Mouse (Mus musculus) bone marrow macrophage, adult 2 months (primary cell): ENCODE data around the gene Lgals4. TPM values are rescaled to one million over a fixed set of nuclear protein-coding genes. Genes with fewer than 3 reads are reported as not detected.

Experiments used
- H3K27ac ChIP-seq: 2 replicates; pipeline ENCODE4 v1.5.1; 2012; ENCODE audit warnings: low read depth, low read length; ENCODE audit not compliant: insufficient read depth
- H3K4me1 ChIP-seq: 2 replicates; pipeline ENCODE4 v1.6.1; 2012; ENCODE audit warnings: low read length; ENCODE audit not compliant: control insufficient read depth, insufficient read depth
- H3K4me3 ChIP-seq: 2 replicates; pipeline ENCODE4 v1.5.1; 2012; ENCODE audit warnings: mild to moderate bottlenecking, low read length, moderate library complexity; ENCODE audit not compliant: insufficient read depth
- CTCF ChIP-seq: IDR thresholded peaks from 2 replicates; pipeline ENCODE4 v1.5.1; 2012; ENCODE audit warnings: low read depth, mild to moderate bottlenecking, low read length, moderate library complexity
- POLR2A ChIP-seq: IDR thresholded peaks from 2 replicates; pipeline ENCODE4 v1.6.1; 2012; ENCODE audit warnings: mild to moderate bottlenecking, low read depth, low read length, borderline replicate concordance
- polyA plus RNA-seq: library from polyadenylated mRNA; stranded (reverse); fragments of >200 nt; gene quantifications from 2 replicates; pipeline ENCODE4 v1.2.4, GENCODE M21; 2012; ENCODE audit not compliant: missing spikeins, insufficient read depth, insufficient read length

Gene Lgals4
- polyA plus RNA-seq, 1 experiment = 2.8 TPM

DNA sequence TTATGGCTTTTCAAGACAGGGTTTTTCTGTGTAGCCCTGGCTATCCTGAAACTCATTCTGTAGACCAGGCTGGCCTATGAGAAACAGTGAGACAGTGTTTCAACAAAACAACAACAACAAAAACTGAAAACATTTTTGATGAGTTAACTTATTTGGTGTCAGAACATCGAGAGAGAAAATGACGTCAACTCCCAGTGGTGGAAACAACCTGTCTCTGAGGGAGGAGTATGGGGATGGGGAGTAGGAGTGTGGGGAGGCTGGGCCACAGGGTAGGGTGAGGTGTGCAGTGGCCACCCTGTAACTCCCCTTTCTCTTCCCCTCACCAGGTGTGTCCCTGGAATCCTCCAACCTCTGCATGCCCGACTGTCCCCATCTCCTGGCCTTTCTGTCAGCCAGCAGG is 39.2 kb upstream of the Lgals4 start:
- H3K4me1 ChIP-seq = peaks cover 10% of the 10 kb centered on the region
- TF ChIP-seq POLR2A = no peak
- TF ChIP-seq CTCF = no peak
- no peak overlapping the region for H3K4me3 ChIP-seq
- no peak overlapping the region for H3K27ac ChIP-seq

DNA sequence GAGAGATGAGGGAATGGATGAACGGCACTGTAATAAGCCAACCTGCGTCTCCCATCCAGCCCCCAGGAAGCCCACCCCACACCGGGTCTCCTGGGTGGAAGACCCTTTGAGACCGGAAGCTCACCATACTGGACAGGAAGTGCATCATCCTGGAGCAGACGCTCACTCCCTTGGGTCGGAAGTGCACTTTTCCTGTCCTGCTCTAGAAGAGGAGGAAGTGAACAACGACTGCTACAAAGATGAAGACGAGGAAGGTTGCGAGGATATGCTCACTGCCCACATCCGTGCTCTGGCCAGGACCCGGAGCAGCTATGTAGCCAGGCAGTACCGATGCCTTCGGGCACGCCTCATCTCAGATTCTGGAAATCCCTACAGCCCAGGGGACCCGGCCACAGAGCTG is 37.8 kb upstream of the Lgals4 start:
- TF ChIP-seq POLR2A (no peak), CTCF (no peak)
- H3K27ac ChIP-seq = peak overlapping the region; percentile 87
- H3K4me3 ChIP-seq = peak overlapping the region; percentile 75
- H3K4me1 ChIP-seq = peaks cover 10% of the 10 kb centered on the region

DNA sequence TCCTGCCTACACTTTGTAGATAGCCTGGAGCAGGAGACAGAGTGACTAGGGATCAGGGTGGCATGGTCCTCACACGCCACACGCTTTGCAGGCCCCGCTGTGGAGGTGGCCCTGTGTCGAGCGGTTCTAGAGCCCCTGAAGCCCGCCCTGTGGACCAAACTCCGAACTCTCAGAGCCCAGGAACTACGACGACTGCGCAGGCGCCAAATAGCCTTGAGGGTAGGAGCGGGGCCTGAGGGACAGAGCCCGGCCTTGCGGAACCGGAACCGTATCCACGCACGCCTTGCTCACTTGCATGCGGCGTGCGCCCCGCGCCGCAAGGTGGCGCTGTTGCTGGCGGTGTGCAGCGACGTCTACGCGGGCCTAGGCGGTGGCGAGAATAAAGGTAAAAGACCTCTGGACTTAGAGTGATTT is 37.1 kb upstream of the Lgals4 start:
- H3K4me3 ChIP-seq = peak overlapping the region; percentile 75
- H3K4me1 ChIP-seq = peaks cover 11% of the 10 kb centered on the region
- H3K27ac ChIP-seq = peak overlapping the region; percentile 87
- TF ChIP-seq POLR2A = no peak
- peak; percentile 71 for TF ChIP-seq CTCF

DNA sequence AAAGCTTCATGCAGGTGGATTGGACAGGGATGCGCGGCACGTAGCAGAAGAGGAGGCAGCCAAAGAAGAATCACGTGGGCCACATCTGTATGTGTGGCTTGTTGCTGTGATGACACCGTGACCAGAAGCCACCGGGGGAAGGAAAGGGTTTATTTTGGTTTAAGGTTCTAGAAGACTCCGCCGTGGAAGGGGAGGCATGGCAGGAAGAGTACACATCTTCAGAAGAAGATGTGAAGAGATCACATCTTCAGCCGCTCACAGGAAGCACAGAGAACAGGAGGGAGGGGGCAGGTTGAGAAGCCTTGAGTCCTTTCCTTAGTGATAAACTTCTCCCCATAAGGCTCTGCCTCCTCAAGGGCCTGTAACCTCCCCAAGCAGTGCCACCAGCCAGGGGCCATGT is 33.7 kb upstream of the Lgals4 start:
- TF ChIP-seq POLR2A (no peak), CTCF (no peak)
- Histone ChIP-seq H3K4me1 (peaks cover 24% of the 10 kb centered on the region), H3K27ac (no peak overlapping the region), H3K4me3 (no peak overlapping the region)

DNA sequence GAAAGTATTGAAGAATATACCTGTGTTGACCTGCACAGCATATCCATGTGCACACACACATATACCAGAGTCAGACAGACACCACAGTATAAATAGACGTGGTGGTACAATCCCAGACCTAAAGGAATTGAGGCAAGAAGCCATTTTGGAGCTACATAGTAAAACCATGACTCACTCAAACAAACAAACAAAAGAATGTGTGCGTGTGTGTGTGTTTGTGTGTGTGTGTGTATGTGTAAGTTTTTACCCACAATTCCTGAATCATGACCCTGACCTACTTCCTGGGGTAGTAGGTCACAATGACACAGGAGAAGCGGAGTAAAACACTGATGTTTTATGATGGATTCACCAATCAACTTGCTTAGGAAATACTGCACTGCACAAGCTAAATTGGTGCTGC is 32.2 kb upstream of the Lgals4 start:
- H3K4me3 ChIP-seq = no peak overlapping the region
- H3K4me1 ChIP-seq = peaks cover 20% of the 10 kb centered on the region
- TF ChIP-seq POLR2A (no peak), CTCF (no peak)
- no peak overlapping the region for H3K27ac ChIP-seq

DNA sequence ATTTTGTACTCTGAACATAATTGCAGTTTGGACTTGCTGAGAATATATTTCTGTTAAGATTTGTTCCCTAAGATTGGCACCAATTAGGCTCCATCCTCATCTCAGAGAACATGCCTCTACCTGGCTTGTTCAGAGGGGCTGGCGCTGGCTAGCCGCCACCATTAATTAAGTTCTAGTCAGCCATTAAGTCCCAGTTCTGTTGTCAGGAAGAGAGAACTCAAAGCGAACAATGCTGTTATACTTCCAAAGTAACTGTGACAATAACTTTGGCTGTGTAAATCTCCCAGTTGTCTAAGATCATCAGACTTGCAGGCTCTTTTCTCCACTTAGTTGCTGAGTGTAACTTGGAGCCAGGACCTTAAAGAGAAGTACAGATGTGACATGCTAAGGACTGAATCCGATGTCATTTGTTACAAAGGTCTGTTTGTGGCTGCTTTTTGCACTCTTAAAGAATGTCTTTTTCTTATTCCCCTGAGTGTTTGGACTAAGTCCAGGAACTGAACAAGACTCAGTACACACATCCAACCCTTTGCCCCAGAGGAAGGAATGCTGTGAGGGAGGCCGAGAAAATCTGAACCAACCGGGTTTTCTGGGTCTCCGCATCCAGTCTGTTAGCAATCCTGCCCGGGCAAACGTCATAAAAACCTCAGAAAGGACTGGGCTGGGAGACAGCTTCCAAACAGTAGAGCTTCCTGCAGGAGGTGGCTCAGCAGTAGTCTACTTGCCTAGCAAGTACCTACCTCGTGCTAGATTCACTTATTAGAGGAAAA is 31.6 kb upstream of the Lgals4 start:
- H3K27ac ChIP-seq = no peak overlapping the region
- TF ChIP-seq POLR2A (no peak), CTCF (no peak)
- H3K4me3 ChIP-seq = no peak overlapping the region
- H3K4me1 ChIP-seq = peaks cover 20% of the 10 kb centered on the region

DNA sequence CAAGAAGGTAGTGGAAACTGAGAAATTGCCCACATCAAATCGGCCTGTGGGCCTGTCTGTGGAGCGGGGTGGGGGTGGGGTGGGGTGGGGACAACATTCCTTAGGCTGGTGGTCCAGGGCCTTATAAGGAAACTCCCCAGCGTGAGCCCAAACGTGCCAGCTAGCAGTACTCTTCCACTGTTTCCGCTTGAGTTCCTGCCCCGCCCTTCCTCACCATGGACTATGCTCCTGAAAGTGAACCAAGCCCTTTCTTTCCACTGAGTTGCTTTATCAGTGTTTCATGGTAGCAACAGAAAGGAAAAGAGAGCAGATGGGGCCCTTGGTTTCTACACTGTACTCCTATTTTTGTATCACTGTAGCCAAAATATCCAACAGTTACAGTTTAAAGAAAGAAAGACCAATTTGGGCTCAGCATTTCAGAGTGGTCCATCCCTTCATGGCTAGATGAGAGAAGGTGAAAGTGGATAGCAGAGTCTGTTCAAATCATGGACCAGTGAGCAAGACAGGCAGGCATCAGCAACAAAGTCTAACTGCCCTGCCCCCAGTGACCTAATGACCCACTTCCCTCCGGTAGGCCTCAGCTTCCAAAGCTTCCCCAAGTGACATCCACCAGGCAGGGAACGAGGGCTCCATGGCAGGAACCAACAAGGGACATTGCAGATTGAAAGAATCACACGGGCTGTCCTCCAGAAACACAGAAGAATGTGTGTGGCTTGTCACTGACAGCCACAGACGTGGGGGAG is 30.6 kb upstream of the Lgals4 start:
- Histone ChIP-seq H3K4me1 (peaks cover 23% of the 10 kb centered on the region), H3K4me3 (no peak overlapping the region), H3K27ac (no peak overlapping the region)
- no peak for TF ChIP-seq POLR2A
- TF ChIP-seq CTCF = no peak

DNA sequence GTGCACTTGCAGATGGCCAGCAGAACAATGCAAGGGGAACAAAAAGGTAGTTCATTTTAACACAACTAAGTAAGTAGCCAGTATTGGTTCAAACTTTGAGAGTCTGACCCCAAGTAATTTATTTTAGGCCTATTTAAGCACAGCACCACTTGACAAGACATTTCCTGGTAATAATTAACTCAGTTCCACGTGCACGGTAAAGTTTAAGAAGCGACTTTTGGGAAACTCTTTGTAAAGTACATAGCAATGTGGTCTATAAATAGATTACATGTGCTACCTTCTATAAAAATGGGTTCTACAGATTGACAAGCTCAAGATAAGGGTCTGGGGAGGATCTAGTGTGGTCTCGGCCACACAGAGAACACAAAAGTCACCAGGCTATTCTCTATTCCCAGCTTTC is 29.9 kb upstream of the Lgals4 start:
- no peak for TF ChIP-seq POLR2A
- no peak for TF ChIP-seq CTCF
- H3K27ac ChIP-seq = no peak overlapping the region
- H3K4me1 ChIP-seq = peaks cover 24% of the 10 kb centered on the region
- H3K4me3 ChIP-seq = no peak overlapping the region

DNA sequence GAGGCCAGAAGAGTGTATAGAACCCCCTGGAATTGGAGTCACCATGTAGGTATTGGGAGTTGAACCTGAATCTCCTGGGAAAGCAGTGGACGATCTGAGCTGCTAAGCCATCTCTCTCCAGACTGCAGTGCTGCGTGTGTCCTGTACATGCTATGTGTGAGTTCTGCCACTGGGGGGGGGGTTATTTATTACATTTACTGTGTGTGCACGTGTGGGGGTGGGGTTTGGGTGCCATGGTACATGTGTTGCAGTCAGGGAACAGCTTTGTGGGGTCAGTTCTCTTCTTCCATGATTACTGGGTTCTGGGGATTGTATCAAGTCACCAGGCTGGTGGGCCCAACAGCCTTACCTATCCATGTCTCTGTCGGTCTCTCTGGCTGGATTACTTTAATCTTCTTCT is 26.8 kb upstream of the Lgals4 start:
- no peak for TF ChIP-seq POLR2A
- TF ChIP-seq CTCF = 0 out of 2 replicates have a peak, but pooled peaks have one; percentile 29
- Histone ChIP-seq H3K4me3 (no peak overlapping the region), H3K27ac (no peak overlapping the region), H3K4me1 (peaks cover 22% of the 10 kb centered on the region)

DNA sequence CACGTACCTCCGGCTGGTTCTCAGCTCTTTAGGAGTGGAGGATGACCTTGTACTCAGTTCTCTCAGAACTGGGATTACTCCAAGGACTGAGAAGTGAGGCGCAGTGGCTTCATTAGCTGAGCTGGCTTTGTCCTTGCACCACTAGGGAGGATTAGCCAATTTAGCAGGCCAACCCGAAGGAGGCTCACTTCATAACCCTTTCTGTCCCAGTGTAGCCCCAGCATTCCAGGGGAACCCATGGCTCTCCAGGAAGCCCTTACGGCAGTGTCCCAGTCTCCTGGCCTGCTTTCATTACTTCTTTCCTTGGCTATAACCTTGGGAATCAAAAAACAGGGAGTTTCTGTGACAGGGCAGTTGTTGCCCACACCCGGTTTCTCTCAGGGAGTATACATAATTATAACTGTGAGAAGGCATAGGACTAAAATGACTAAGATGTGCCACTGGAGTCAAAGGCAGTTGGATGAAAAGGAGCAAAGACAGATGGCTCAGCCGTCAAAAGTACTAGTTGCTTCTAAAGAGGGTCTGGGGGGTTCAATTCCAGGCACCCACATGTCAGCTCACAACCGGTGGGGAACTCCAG is 25.9 kb upstream of the Lgals4 start:
- H3K4me3 ChIP-seq = peak overlapping the region; percentile 77
- H3K4me1 ChIP-seq = peaks cover 20% of the 10 kb centered on the region
- peak overlapping the region; percentile 92 for H3K27ac ChIP-seq
- TF ChIP-seq POLR2A = no peak
- no peak for TF ChIP-seq CTCF
